Mouse (Mus musculus) liver, postnatal 0 days (tissue): ENCODE results near the gene Gm20431.

Experiments
- CTCF ChIP-seq: sonication (generic); IDR thresholded peaks from 2 replicates; pipeline ENCODE4 v1.5.1; 2016; ENCODE audit warnings: antibody characterized with exemption, low read depth
- EP300 ChIP-seq: IDR thresholded peaks from 2 replicates; pipeline ENCODE4 v1.6.1; 2016; ENCODE audit warnings: antibody characterized with exemption, low read depth, mild to moderate bottlenecking

- TF ChIP-seq CTCF = no peak
- no peak for TF ChIP-seq EP300
Observed at GRCm38 (mm10) chr2:167694244-167694643, 32.9 kb upstream of the Gm20431 start.
